Mouse (Mus musculus): ENCODE data around the gene Adam19. TPM values are rescaled to one million over a fixed set of nuclear protein-coding genes. Genes with fewer than 3 reads are reported as not detected.
"Not testable (repeated sequence)": the region's sequence is repeated elsewhere in the genome, so short reads cannot be mapped to it uniquely, and the experiment has no call there.

The Adam19 gene
- polyA plus RNA-seq, 1 experiment: 43.2 TPM

- Histone ChIP-seq H3K79me2 (ENCODE audit: control insufficient read depth, insufficient read depth) (no peaks in the 10 kb centered on the region), H3K4me2 (ENCODE audit: low read depth) (no peak overlapping the region), H3K36me3 (ENCODE audit: control insufficient read depth, insufficient read depth) (no peaks in the 10 kb centered on the region), H3K4me3 (no peak overlapping the region), H3K27me3 (ENCODE audit: control insufficient read depth, insufficient read depth, insufficient read length) (no peaks in the 10 kb centered on the region), H3ac (ENCODE audit: control insufficient read depth, insufficient read length) (no peak overlapping the region)
- no peak for TF ChIP-seq POLR2AphosphoS2 (IDR thresholded peaks at IDR 0.05; ENCODE audit: insufficient read length, low read depth)
These were observed 116.3 kb downstream of the Adam19 start for GRCm38 (mm10) chr11:46172128-46172527.

GRCm38 (mm10) chr11:46176155-46176554, 120.4 kb downstream of the Adam19 start:
- Histone ChIP-seq H3ac (ENCODE audit: control insufficient read depth, insufficient read length) (no peak overlapping the region), H3K4me2 (ENCODE audit: low read depth) (no peak overlapping the region), H3K36me3 (ENCODE audit: control insufficient read depth, insufficient read depth) (no peaks in the 10 kb centered on the region), H3K27me3 (ENCODE audit: control insufficient read depth, insufficient read depth, insufficient read length) (no peaks in the 10 kb centered on the region), H3K79me2 (ENCODE audit: control insufficient read depth, insufficient read depth) (no peaks in the 10 kb centered on the region), H3K4me3 (no peak overlapping the region)
- TF ChIP-seq SRF (IDR thresholded peaks at IDR 0.05; ENCODE audit: control insufficient read depth, insufficient read length, low read depth) (no peak), POLR2AphosphoS2 (IDR thresholded peaks at IDR 0.05; ENCODE audit: insufficient read length, low read depth) (no peak), POLR2A (IDR thresholded peaks at IDR 0.05; ENCODE audit: insufficient read length, low read depth) (no peak), E2F4 (IDR thresholded peaks at IDR 0.05; ENCODE audit: insufficient read depth) (no peak), REST (IDR thresholded peaks at IDR 0.05; ENCODE audit: insufficient read depth, insufficient read length) (no peak), MAX (IDR thresholded peaks at IDR 0.05; ENCODE audit: low read depth) (no peak), USF1 (IDR thresholded peaks at IDR 0.05; ENCODE audit: low read depth) (no peak), TCF3 (IDR thresholded peaks at IDR 0.05; ENCODE audit: insufficient read length, low read depth) (no peak), MYOG (IDR thresholded peaks at IDR 0.05; ENCODE audit: control insufficient read depth in 1 of 3, insufficient read depth in 1 of 3, insufficient read length in 2 of 3, low read depth in 2 of 3) (no peak), CEBPB (IDR thresholded peaks at IDR 0.05; ENCODE audit: insufficient read depth, poor library complexity, severe bottlenecking) (no peak), TCF12 (IDR thresholded peaks at IDR 0.05; ENCODE audit: insufficient read depth, poor library complexity, severe bottlenecking) (no peak), MYOD1 (IDR thresholded peaks at IDR 0.05; ENCODE audit: control insufficient read depth in 1 of 3, insufficient read length in 2 of 3, low read depth in 2 of 3) (no peak)

GRCm38 (mm10) chr11:46177246-46178043, 121.7 kb downstream of the Adam19 start:
- Histone ChIP-seq H3K4me3 (no peak overlapping the region), H3K79me2 (ENCODE audit: control insufficient read depth, insufficient read depth) (no peaks in the 10 kb centered on the region), H3K36me3 (ENCODE audit: control insufficient read depth, insufficient read depth) (no peaks in the 10 kb centered on the region), H3K27me3 (ENCODE audit: control insufficient read depth, insufficient read depth, insufficient read length) (no peaks in the 10 kb centered on the region), H3K4me2 (ENCODE audit: low read depth) (no peak overlapping the region), H3ac (ENCODE audit: control insufficient read depth, insufficient read length) (no peak overlapping the region)
- no peak for TF ChIP-seq MYOD1 (IDR thresholded peaks at IDR 0.05; ENCODE audit: control insufficient read depth in 1 of 3, insufficient read length in 2 of 3, low read depth in 2 of 3)
- no peak for TF ChIP-seq REST (IDR thresholded peaks at IDR 0.05; ENCODE audit: insufficient read depth, insufficient read length)
- no peak for TF ChIP-seq SRF (IDR thresholded peaks at IDR 0.05; ENCODE audit: control insufficient read depth, insufficient read length, low read depth)
- TF ChIP-seq MAX (IDR thresholded peaks at IDR 0.05; ENCODE audit: low read depth): no peak
- TF ChIP-seq MYOG (IDR thresholded peaks at IDR 0.05; ENCODE audit: control insufficient read depth in 1 of 3, insufficient read depth in 1 of 3, insufficient read length in 2 of 3, low read depth in 2 of 3): no peak
- TF ChIP-seq TCF3 (IDR thresholded peaks at IDR 0.05; ENCODE audit: insufficient read length, low read depth): no peak
- no peak for TF ChIP-seq E2F4 (IDR thresholded peaks at IDR 0.05; ENCODE audit: insufficient read depth)
- TF ChIP-seq POLR2AphosphoS2 (IDR thresholded peaks at IDR 0.05; ENCODE audit: insufficient read length, low read depth): no peak
- TF ChIP-seq POLR2A (IDR thresholded peaks at IDR 0.05; ENCODE audit: insufficient read length, low read depth): no peak
- no peak for TF ChIP-seq CEBPB (IDR thresholded peaks at IDR 0.05; ENCODE audit: insufficient read depth, poor library complexity, severe bottlenecking)
- TF ChIP-seq USF1 (IDR thresholded peaks at IDR 0.05; ENCODE audit: low read depth): no peak
- no peak for TF ChIP-seq TCF12 (IDR thresholded peaks at IDR 0.05; ENCODE audit: insufficient read depth, poor library complexity, severe bottlenecking)

DNA sequence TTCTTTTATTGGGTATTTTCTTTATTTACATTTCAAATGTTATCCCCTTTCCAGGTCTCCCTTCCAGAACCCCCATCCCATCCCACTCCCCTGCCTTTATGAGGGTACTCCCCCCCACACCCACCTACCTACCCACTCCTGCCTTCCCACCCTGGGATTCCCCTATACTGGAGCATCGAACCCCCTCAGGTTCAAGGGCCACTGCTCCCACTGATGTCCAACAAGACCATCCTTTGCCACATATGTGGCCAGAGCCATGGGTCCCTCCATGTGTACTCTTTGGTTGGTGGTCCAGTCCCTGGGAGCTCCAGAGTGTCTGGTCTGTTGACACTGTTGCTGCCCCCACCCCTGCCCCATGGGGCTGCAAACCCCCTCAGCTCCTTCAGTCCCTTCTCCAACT, 126.2 kb downstream of the Adam19 start:
- not testable (repeated sequence) for H3K79me2 ChIP-seq (ENCODE audit: control insufficient read depth, insufficient read depth); H3K4me2 ChIP-seq (ENCODE audit: low read depth); H3K4me3 ChIP-seq

GRCm38 (mm10) chr11:46184946-46185345, 129.2 kb downstream of the Adam19 start:
- Histone ChIP-seq H3K79me2 (ENCODE audit: control insufficient read depth, insufficient read depth) (no peaks in the 10 kb centered on the region), H3ac (ENCODE audit: control insufficient read depth, insufficient read length) (no peak overlapping the region), H3K27me3 (ENCODE audit: control insufficient read depth, insufficient read depth, insufficient read length) (no peaks in the 10 kb centered on the region), H3K36me3 (ENCODE audit: control insufficient read depth, insufficient read depth) (no peaks in the 10 kb centered on the region), H3K4me3 (no peak overlapping the region), H3K4me2 (ENCODE audit: low read depth) (no peak overlapping the region)
- TF ChIP-seq POLR2AphosphoS2 (IDR thresholded peaks at IDR 0.05; ENCODE audit: insufficient read length, low read depth) (no peak), SRF (IDR thresholded peaks at IDR 0.05; ENCODE audit: control insufficient read depth, insufficient read length, low read depth) (no peak), TCF12 (IDR thresholded peaks at IDR 0.05; ENCODE audit: insufficient read depth, poor library complexity, severe bottlenecking) (no peak), TCF3 (IDR thresholded peaks at IDR 0.05; ENCODE audit: insufficient read length, low read depth) (no peak), REST (IDR thresholded peaks at IDR 0.05; ENCODE audit: insufficient read depth, insufficient read length) (no peak), MAX (IDR thresholded peaks at IDR 0.05; ENCODE audit: low read depth) (no peak), USF1 (IDR thresholded peaks at IDR 0.05; ENCODE audit: low read depth) (no peak), MYOG (IDR thresholded peaks at IDR 0.05; ENCODE audit: control insufficient read depth in 1 of 3, insufficient read depth in 1 of 3, insufficient read length in 2 of 3, low read depth in 2 of 3) (no peak), E2F4 (IDR thresholded peaks at IDR 0.05; ENCODE audit: insufficient read depth) (no peak), CEBPB (IDR thresholded peaks at IDR 0.05; ENCODE audit: insufficient read depth, poor library complexity, severe bottlenecking) (no peak), POLR2A (IDR thresholded peaks at IDR 0.05; ENCODE audit: insufficient read length, low read depth) (no peak), MYOD1 (IDR thresholded peaks at IDR 0.05; ENCODE audit: control insufficient read depth in 1 of 3, insufficient read length in 2 of 3, low read depth in 2 of 3) (no peak)

More for the DNA sequence above, 126.2 kb downstream of the Adam19 start:
- H3K36me3 ChIP-seq (ENCODE audit: control insufficient read depth, insufficient read depth); H3K27me3 ChIP-seq (ENCODE audit: control insufficient read depth, insufficient read depth, insufficient read length); H3ac ChIP-seq (ENCODE audit: control insufficient read depth, insufficient read length): not testable (repeated sequence)

All from myocyte (in vitro differentiated cells).